Mouse (Mus musculus) heart, postnatal 0 days (tissue): ENCODE results near the gene Mgat3. TPM values are rescaled to one million over a fixed set of nuclear protein-coding genes. Genes with fewer than 3 reads are reported as not detected.

ENCODE experiments used
- ATAC-seq: fragments of 200-750 bp; cut with Nextera tagmentation; 2 replicates; pipeline ENCODE4 v1.8.0; 2017; ENCODE audit warnings: low read depth, moderate number of reproducible peaks, moderate library complexity; ENCODE audit not compliant: insufficient read depth
- DNase-seq: peaks from one replicate; pipeline ENCODE4 v3.0.0-alpha.2; 2016; ENCODE audit warnings: low spot score
- H3K27ac ChIP-seq: fragments of 300-500 bp; sonication (generic); 2 replicates; pipeline ENCODE4 v1.5.1; 2014; ENCODE audit warnings: low read depth, mild to moderate bottlenecking
- H3K27me3 ChIP-seq: fragments of 300-500 bp; sonication (generic); 2 replicates; pipeline ENCODE4 v1.6.1; 2014; ENCODE audit warnings: low read length, mixed read lengths; ENCODE audit not compliant: control insufficient read depth, insufficient read depth
- H3K36me3 ChIP-seq: fragments of 300-500 bp; sonication (generic); replicated peaks from 2 replicates; pipeline ENCODE4 v1.6.1; 2014; ENCODE audit warnings: low read length, mixed read lengths; ENCODE audit not compliant: control insufficient read depth, insufficient read depth
- H3K4me1 ChIP-seq: fragments of 300-500 bp; sonication (generic); 2 replicates; pipeline ENCODE4 v1.6.1; 2014; ENCODE audit warnings: antibody characterized with exemption; ENCODE audit not compliant: control insufficient read depth, insufficient read depth
- H3K4me2 ChIP-seq: fragments of 300-500 bp; sonication (generic); 2 replicates; pipeline ENCODE4 v1.6.1; 2014; ENCODE audit warnings: low read depth, mild to moderate bottlenecking, low read length, moderate library complexity
- H3K4me3 ChIP-seq: fragments of 300-500 bp; sonication (generic); 2 replicates; pipeline ENCODE4 v1.5.1; 2014; ENCODE audit warnings: low read depth, low read length
- H3K9ac ChIP-seq: fragments of 300-500 bp; sonication (generic); replicated peaks from 2 replicates; pipeline ENCODE4 v1.6.1; 2014; ENCODE audit warnings: low read depth, low read length, mixed read lengths
- H3K9me3 ChIP-seq: fragments of 300-500 bp; sonication (generic); replicated peaks from 2 replicates; pipeline ENCODE4 v1.6.1; 2016; ENCODE audit warnings: low read length; ENCODE audit not compliant: control insufficient read depth
- CTCF ChIP-seq: IDR thresholded peaks from 2 replicates; pipeline ENCODE4 v1.5.1; 2016; ENCODE audit warnings: antibody characterized with exemption, control low read depth, low read depth
- EP300 ChIP-seq: IDR thresholded peaks from 2 replicates; pipeline ENCODE4 v1.6.1; 2016; ENCODE audit warnings: antibody characterized with exemption, low read depth
- WGBS: fragments of 180-500 bp; shearing (Covaris S2); extraction: QIAGEN DNeasy Blood & Tissue Kit; methylation state at CpG from one replicate; pipeline ENCODE4 v1.1.7; 2014; 5-methylcytosine and 5-hydroxymethylcytosine counted together
- polyA plus RNA-seq: library from polyadenylated mRNA; unstranded; fragments of >200 nt; fragmentation: Nextera tagmentation; extraction: Ambion mirVana; gene quantifications from 2 replicates; pipeline ENCODE4 v1.2.1, GENCODE M21; 2015
- total RNA-seq: library from RNA; depleted of rRNA; stranded (reverse); fragments of >200 nt; gene quantifications from 2 replicates; pipeline ENCODE4 v1.2.3, GENCODE M21; 2014; ENCODE audit warnings: low replicate concordance

Mgat3 gene
- total and polyA plus RNA-seq, 2 experiments from 2014 or later: 0.23 to 1.9 TPM

DNA sequence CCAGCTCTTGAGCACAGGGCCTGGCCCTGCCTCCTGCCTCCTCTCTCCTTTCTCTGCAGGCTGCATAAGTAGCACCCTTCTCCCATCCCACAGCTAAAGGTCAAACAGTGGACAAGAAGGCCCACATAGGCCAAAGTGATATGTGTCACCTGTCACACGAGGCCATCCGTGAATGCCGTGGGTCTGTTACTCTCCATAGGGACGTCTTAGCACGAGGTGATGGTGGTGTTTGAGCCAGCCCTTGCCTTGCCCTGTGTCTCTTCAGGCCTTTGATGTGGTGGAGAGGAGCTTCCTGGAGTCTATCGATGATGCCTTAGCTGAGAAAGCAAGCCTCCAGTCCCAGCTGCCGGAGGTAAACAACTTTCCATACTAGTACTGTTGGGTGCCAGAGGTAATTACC lies 24.0 kb upstream of the Mgat3 start:
- ATAC-seq (no peak), DNase-seq (no peak)
- Histone ChIP-seq H3K9me3 (no peaks in the 10 kb centered on the region), H3K4me1 (peaks cover 30% of the 10 kb centered on the region), H3K36me3 (peaks cover 52% of the 10 kb centered on the region), H3K9ac (peak overlapping the region; percentile 20; the same call in 1 of the 2 replicates), H3K4me3 (no peak overlapping the region), H3K4me2 (no peak overlapping the region), H3K27me3 (no peaks in the 10 kb centered on the region), H3K27ac (peak overlapping the region; percentile 23; the same call in 1 of the 2 replicates)
- TF ChIP-seq CTCF: no peak
- TF ChIP-seq EP300: no peak
- WGBS: 88% methylated on average over 7 of the region's 7 CpGs

DNA sequence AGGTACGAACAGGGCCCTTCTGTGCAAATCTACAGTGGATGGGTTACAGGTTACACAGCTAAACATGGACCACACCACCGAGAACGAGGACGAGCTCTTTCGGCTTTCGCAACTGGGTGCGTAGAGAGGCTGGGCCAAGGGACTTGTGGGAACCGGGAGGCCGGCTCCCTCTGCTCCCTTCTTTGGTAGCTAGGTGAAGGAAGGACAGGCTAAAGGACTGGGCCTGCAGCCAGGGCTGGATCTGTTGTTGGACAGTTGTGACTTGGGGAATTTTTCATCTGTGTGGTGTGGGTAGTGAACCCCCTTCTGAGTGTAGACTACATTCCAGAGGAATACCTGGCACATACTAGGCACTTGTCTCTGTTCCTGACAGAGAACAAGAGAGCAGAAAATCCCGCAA lies 20.9 kb upstream of the Mgat3 start:
- Histone ChIP-seq H3K36me3 (peaks cover 81% of the 10 kb centered on the region), H3K27ac (peak overlapping the region; percentile 84), H3K4me1 (peaks cover 23% of the 10 kb centered on the region), H3K9me3 (no peaks in the 10 kb centered on the region), H3K27me3 (no peaks in the 10 kb centered on the region), H3K9ac (peak overlapping the region; percentile 25; the same call in 1 of the 2 replicates), H3K4me3 (no peak overlapping the region), H3K4me2 (no peak overlapping the region)
- DNase-seq: peak; percentile 60
- TF ChIP-seq EP300 (no peak), CTCF (no peak)
- 52% methylated on average over 10 of the region's 10 CpGs for WGBS
- ATAC-seq: peak; percentile 87

DNA sequence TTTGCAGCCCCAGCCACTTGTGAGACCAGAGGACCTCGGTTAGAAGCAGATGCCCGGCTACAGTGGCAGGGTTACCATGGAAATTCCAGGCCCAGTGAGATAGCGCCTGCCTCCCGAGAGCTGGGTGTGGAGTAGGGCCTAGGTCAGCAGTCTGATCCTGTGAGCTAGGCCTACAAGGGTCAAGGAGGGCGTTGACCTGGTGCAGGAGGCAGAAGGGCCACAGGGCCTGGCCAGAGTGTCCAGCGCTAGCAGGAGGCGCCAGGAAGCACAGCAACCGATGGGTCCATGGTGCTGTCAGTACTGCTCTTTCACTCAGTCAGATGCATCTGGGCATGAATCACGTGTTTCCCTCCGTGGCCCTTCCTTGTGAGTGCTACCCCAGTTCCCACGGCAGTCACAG lies 19.8 kb upstream of the Mgat3 start:
- no peak overlapping the region for H3K27ac ChIP-seq
- no peak overlapping the region for H3K4me2 ChIP-seq
- no peak for DNase-seq
- WGBS: 74% methylated on average over 11 of the region's 11 CpGs
- TF ChIP-seq EP300: no peak
- no peak for TF ChIP-seq CTCF
- peaks cover 12% of the 10 kb centered on the region; the same call in 1 of the 2 replicates for H3K4me1 ChIP-seq
- H3K9me3 ChIP-seq: no peaks in the 10 kb centered on the region
- no peak overlapping the region for H3K4me3 ChIP-seq
- H3K27me3 ChIP-seq: no peaks in the 10 kb centered on the region
- peaks cover 92% of the 10 kb centered on the region for H3K36me3 ChIP-seq
- no peak for ATAC-seq
- H3K9ac ChIP-seq: no peak overlapping the region

DNA sequence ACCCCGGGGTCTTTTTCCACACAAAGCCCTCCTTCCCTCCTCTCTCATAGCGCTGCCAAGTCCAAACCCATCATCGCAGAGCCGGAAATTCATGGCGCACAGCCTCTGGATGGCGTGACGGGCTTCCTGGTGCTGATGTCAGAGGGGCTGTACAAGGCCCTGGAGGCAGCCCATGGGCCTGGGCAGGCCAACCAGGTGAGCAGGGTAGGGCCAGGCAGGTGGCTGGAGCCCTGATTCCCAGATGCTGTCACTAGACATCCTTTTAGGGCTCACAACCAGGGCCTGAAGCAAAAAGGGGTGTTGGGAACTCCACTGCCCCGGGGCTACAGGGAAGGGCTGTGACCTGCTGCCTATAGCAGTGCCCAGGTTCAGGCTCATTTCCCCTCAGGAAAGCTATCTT lies 17.8 kb upstream of the Mgat3 start:
- no peak overlapping the region for H3K4me3 ChIP-seq
- peaks cover 94% of the 10 kb centered on the region for H3K36me3 ChIP-seq
- H3K27ac ChIP-seq: no peak overlapping the region
- no peak overlapping the region for H3K9ac ChIP-seq
- no peak overlapping the region for H3K4me2 ChIP-seq
- 94% methylated on average over 8 of the region's 8 CpGs for WGBS
- ATAC-seq (no peak), DNase-seq (no peak)
- H3K27me3 ChIP-seq: no peaks in the 10 kb centered on the region
- no peaks in the 10 kb centered on the region for H3K9me3 ChIP-seq
- TF ChIP-seq EP300: no peak
- no peak for TF ChIP-seq CTCF
- H3K4me1 ChIP-seq: peaks cover 12% of the 10 kb centered on the region; the same call in 1 of the 2 replicates

DNA sequence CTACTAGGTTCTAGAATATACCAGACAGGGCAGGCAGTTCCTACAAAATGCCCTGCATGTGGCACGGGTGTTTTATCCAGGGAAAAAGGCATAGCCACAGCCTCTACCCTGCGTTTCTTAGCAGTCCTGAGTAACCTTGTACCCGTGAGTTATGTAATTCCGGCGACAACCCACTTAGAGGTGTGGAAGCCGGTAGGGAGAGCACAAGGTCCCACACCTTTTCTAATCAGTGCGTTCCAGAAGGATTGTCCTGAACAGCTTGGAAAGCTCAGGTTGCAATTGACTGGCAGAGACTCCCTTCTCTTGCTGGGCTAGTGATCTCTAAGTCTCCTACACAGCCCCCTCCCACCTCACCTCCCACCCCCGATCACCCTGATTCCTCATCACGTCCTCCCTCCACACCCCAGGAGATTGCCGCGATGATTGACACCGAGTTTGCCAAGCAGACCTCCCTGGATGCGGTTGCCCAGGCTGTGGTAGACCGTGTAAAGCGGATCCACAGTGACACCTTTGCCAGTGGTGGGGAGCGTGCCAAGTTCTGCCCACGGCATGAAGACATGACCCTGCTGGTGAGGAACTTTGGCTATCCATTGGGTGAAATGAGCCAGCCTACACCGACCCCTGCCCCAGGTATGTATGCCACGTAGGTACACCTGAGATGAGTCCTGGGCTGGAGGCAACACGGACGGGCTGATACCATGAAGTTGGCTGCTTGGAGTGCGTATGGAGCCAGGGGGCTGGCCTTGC lies 16.2 kb upstream of the Mgat3 start:
- Histone ChIP-seq H3K9ac (no peak overlapping the region), H3K4me3 (no peak overlapping the region), H3K9me3 (no peaks in the 10 kb centered on the region), H3K36me3 (peaks cover 95% of the 10 kb centered on the region), H3K4me1 (peaks cover 6% of the 10 kb centered on the region; the same call in 1 of the 2 replicates), H3K4me2 (no peak overlapping the region), H3K27me3 (no peaks in the 10 kb centered on the region), H3K27ac (no peak overlapping the region)
- no peak for ATAC-seq
- no peak for DNase-seq
- 87% methylated on average over 22 of the region's 22 CpGs for WGBS
- TF ChIP-seq EP300: no peak
- no peak for TF ChIP-seq CTCF
